Mouse (Mus musculus) hindbrain, embryonic 13.5 days (tissue): ENCODE results near the gene Arhgef28. TPM values are rescaled to one million over a fixed set of nuclear protein-coding genes. Genes with fewer than 3 reads are reported as not detected.
"Not testable (repeated sequence)": the region's sequence is repeated elsewhere in the genome, so short reads cannot be mapped to it uniquely, and the experiment has no call there.

Source experiments
- ATAC-seq: fragments of 200-750 bp; cut with Nextera tagmentation; 2 replicates; pipeline ENCODE4 v1.8.0; 2017; ENCODE audit warnings: moderate TSS enrichment; ENCODE audit not compliant: low FRiP score
- H3K27ac ChIP-seq: fragments of 300-500 bp; sonication (generic); 2 replicates; pipeline ENCODE4 v1.5.1; 2015; ENCODE audit warnings: inconsistent platforms, mild to moderate bottlenecking, moderate library complexity
- H3K27me3 ChIP-seq: fragments of 300-500 bp; sonication (generic); 2 replicates; pipeline ENCODE4 v1.6.1; 2015; ENCODE audit warnings: mild to moderate bottlenecking, inconsistent platforms
- H3K36me3 ChIP-seq: fragments of 300-500 bp; sonication (generic); 2 replicates; pipeline ENCODE4 v1.6.1; 2015; ENCODE audit warnings: mild to moderate bottlenecking, inconsistent platforms
- H3K4me1 ChIP-seq: fragments of 300-500 bp; sonication (generic); replicated peaks from 2 replicates; pipeline ENCODE4 v1.6.1; 2015; ENCODE audit warnings: inconsistent platforms
- H3K4me2 ChIP-seq: fragments of 300-500 bp; sonication (generic); 2 replicates; pipeline ENCODE4 v1.6.1; 2015; ENCODE audit warnings: inconsistent platforms, mild to moderate bottlenecking, moderate library complexity
- H3K4me3 ChIP-seq: fragments of 300-500 bp; sonication (generic); 2 replicates; pipeline ENCODE4 v1.5.1; 2015; ENCODE audit warnings: mild to moderate bottlenecking, inconsistent platforms
- H3K9ac ChIP-seq: fragments of 300-500 bp; sonication (generic); 2 replicates; pipeline ENCODE4 v1.6.1; 2015; ENCODE audit warnings: mild to moderate bottlenecking, inconsistent platforms
- H3K9me3 ChIP-seq: fragments of 300-500 bp; sonication (generic); 2 replicates; pipeline ENCODE4 v1.6.1; 2016; ENCODE audit warnings: inconsistent platforms
- WGBS: fragments of 180-500 bp; shearing (Covaris S2); methylation state at CpG from one replicate; pipeline ENCODE4 v1.1.7; 2015; 5-methylcytosine and 5-hydroxymethylcytosine counted together
- polyA plus RNA-seq: library from polyadenylated mRNA; unstranded; fragments of >200 nt; fragmentation: Nextera tagmentation; extraction: Ambion mirVana; gene quantifications from 2 replicates; pipeline ENCODE4 v1.2.1, GENCODE M21; 2015

Arhgef28 gene
- polyA plus RNA-seq, 1 experiment from 2014 or later: 15.9 TPM

GRCm38 (mm10) chr13:98037693-98038092 is 168.5 kb downstream of the Arhgef28 start:
- no peak overlapping the region for H3K27ac ChIP-seq
- no peak for ATAC-seq
- H3K4me1 ChIP-seq: no peaks in the 10 kb centered on the region
- no peaks in the 10 kb centered on the region for H3K36me3 ChIP-seq
- no peaks in the 10 kb centered on the region for H3K9me3 ChIP-seq
- no peaks in the 10 kb centered on the region for H3K27me3 ChIP-seq
- H3K9ac ChIP-seq: no peak overlapping the region
- H3K4me2 ChIP-seq: no peak overlapping the region
- no peak overlapping the region for H3K4me3 ChIP-seq

- no peak for ATAC-seq
Observed at GRCm38 (mm10) chr13:98031642-98031960, 174.6 kb downstream of the Arhgef28 start.

GRCm38 (mm10) chr13:98030959-98031641 is 175.1 kb downstream of the Arhgef28 start:
- 0 out of 2 replicates have a peak overlapping the region, but pooled peaks have one; percentile 35 for H3K9ac ChIP-seq
- 14% methylated on average over 16 of the region's 16 CpGs for WGBS

More at GRCm38 (mm10) chr13:98031642-98031960, 174.6 kb downstream of the Arhgef28 start:
- WGBS: 40% methylated on average over 5 of the region's 5 CpGs
- Histone ChIP-seq H3K9me3 (no peaks in the 10 kb centered on the region), H3K27ac (no peak overlapping the region), H3K4me2 (peak overlapping the region; percentile 45), H3K27me3 (no peaks in the 10 kb centered on the region), H3K36me3 (no peaks in the 10 kb centered on the region), H3K4me3 (peak overlapping the region; percentile 8; the same call in 1 of the 2 replicates), H3K9ac (0 out of 2 replicates have a peak overlapping the region, but pooled peaks have one; percentile 35), H3K4me1 (peaks cover 14% of the 10 kb centered on the region)

GRCm38 (mm10) chr13:98030041-98030440 is 176.2 kb downstream of the Arhgef28 start:
- H3K36me3 ChIP-seq: no peaks in the 10 kb centered on the region
- no peak overlapping the region for H3K4me2 ChIP-seq
- WGBS: 12% methylated on average over 5 of the region's 5 CpGs
- no peaks in the 10 kb centered on the region for H3K9me3 ChIP-seq
- H3K27ac ChIP-seq: no peak overlapping the region
- H3K4me3 ChIP-seq: no peak overlapping the region
- no peak for ATAC-seq
- H3K9ac ChIP-seq: no peak overlapping the region; the same call in 1 of the 2 replicates
- H3K4me1 ChIP-seq: peaks cover 14% of the 10 kb centered on the region
- H3K27me3 ChIP-seq: no peaks in the 10 kb centered on the region

More at GRCm38 (mm10) chr13:98030959-98031641, 175.1 kb downstream of the Arhgef28 start:
- ATAC-seq: peak; percentile 67
- H3K9me3 ChIP-seq: no peaks in the 10 kb centered on the region
- peak overlapping the region; percentile 8; the same call in 1 of the 2 replicates for H3K4me3 ChIP-seq
- H3K27me3 ChIP-seq: no peaks in the 10 kb centered on the region
- no peak overlapping the region for H3K27ac ChIP-seq
- peak overlapping the region; percentile 45 for H3K4me2 ChIP-seq
- H3K36me3 ChIP-seq: no peaks in the 10 kb centered on the region
- H3K4me1 ChIP-seq: peaks cover 14% of the 10 kb centered on the region

- H3K27ac ChIP-seq: 0 out of 2 replicates have a peak overlapping the region, but pooled peaks have one; percentile 12
- H3K4me1 ChIP-seq: peaks cover 14% of the 10 kb centered on the region
- 25% methylated on average over 6 of the region's 6 CpGs for WGBS
- H3K9me3 ChIP-seq: no peaks in the 10 kb centered on the region
- no peak overlapping the region for H3K9ac ChIP-seq
- no peak overlapping the region for H3K4me2 ChIP-seq
- ATAC-seq: peak; percentile 55; the same call in 1 of the 2 replicates
- no peak overlapping the region for H3K4me3 ChIP-seq
- no peaks in the 10 kb centered on the region for H3K36me3 ChIP-seq
- H3K27me3 ChIP-seq: no peaks in the 10 kb centered on the region
Observed at GRCm38 (mm10) chr13:98028711-98029250, 177.5 kb downstream of the Arhgef28 start.

- no peaks in the 10 kb centered on the region for H3K27me3 ChIP-seq
- H3K4me3 ChIP-seq: no peak overlapping the region
- 78% methylated on average over 12 of the region's 12 CpGs for WGBS
- no peak overlapping the region for H3K27ac ChIP-seq
- ATAC-seq: no peak
- no peak overlapping the region for H3K9ac ChIP-seq
- no peak overlapping the region for H3K4me2 ChIP-seq
- no peaks in the 10 kb centered on the region for H3K9me3 ChIP-seq
- H3K4me1 ChIP-seq: peaks cover 14% of the 10 kb centered on the region
- H3K36me3 ChIP-seq: no peaks in the 10 kb centered on the region
Observed at GRCm38 (mm10) chr13:98027641-98028204, 178.5 kb downstream of the Arhgef28 start.

GRCm38 (mm10) chr13:98027122-98027521 is 179.1 kb downstream of the Arhgef28 start:
- Histone ChIP-seq H3K27ac (no peak overlapping the region), H3K27me3 (no peaks in the 10 kb centered on the region), H3K4me1 (peaks cover 14% of the 10 kb centered on the region), H3K9ac (no peak overlapping the region), H3K36me3 (no peaks in the 10 kb centered on the region), H3K9me3 (no peaks in the 10 kb centered on the region), H3K4me2 (no peak overlapping the region), H3K4me3 (no peak overlapping the region)
- ATAC-seq: no peak
- WGBS: 84% methylated on average over 5 of the region's 5 CpGs

- no peaks in the 10 kb centered on the region for H3K9me3 ChIP-seq
- no peak overlapping the region for H3K4me3 ChIP-seq
- WGBS: 80% methylated on average over 26 of the region's 26 CpGs
- H3K27me3 ChIP-seq: no peaks in the 10 kb centered on the region
- no peak overlapping the region for H3K27ac ChIP-seq
- H3K9ac ChIP-seq: no peak overlapping the region
- H3K36me3 ChIP-seq: no peaks in the 10 kb centered on the region
- peaks cover 14% of the 10 kb centered on the region for H3K4me1 ChIP-seq
- ATAC-seq: no peak
- no peak overlapping the region for H3K4me2 ChIP-seq
Observed at GRCm38 (mm10) chr13:98025706-98026504, 180.3 kb downstream of the Arhgef28 start.

GRCm38 (mm10) chr13:98025162-98025561 is 181.1 kb downstream of the Arhgef28 start:
- Histone ChIP-seq H3K9ac (no peak overlapping the region), H3K4me1 (peaks cover 14% of the 10 kb centered on the region), H3K4me2 (no peak overlapping the region), H3K9me3 (no peaks in the 10 kb centered on the region), H3K27me3 (no peaks in the 10 kb centered on the region), H3K4me3 (no peak overlapping the region), H3K36me3 (no peaks in the 10 kb centered on the region), H3K27ac (no peak overlapping the region)
- ATAC-seq: no peak
- WGBS: 89% methylated on average over 7 of the region's 7 CpGs

GRCm38 (mm10) chr13:98024680-98025079 is 181.6 kb downstream of the Arhgef28 start:
- H3K9ac ChIP-seq: no peak overlapping the region
- no peak overlapping the region for H3K4me2 ChIP-seq
- H3K36me3 ChIP-seq: no peaks in the 10 kb centered on the region
- no peak overlapping the region for H3K27ac ChIP-seq
- no peaks in the 10 kb centered on the region for H3K27me3 ChIP-seq
- ATAC-seq: no peak
- no peaks in the 10 kb centered on the region for H3K9me3 ChIP-seq
- peaks cover 14% of the 10 kb centered on the region for H3K4me1 ChIP-seq
- no peak overlapping the region for H3K4me3 ChIP-seq
- WGBS: 92% methylated on average over 12 of the region's 12 CpGs

- H3K9me3 ChIP-seq: no peaks in the 10 kb centered on the region
Observed at GRCm38 (mm10) chr13:98021906-98022305, 184.3 kb downstream of the Arhgef28 start.

GRCm38 (mm10) chr13:98018837-98019236 is 187.4 kb downstream of the Arhgef28 start:
- WGBS: 97% methylated on average over 8 of the region's 8 CpGs
- ATAC-seq, H3K27ac ChIP-seq, H3K4me2 ChIP-seq, H3K4me3 ChIP-seq, H3K9me3 ChIP-seq, H3K9ac ChIP-seq, H3K36me3 ChIP-seq: not testable (repeated sequence)
- peaks cover 11% of the 10 kb centered on the region for H3K27me3 ChIP-seq
- peaks cover 24% of the 10 kb centered on the region for H3K4me1 ChIP-seq

More at GRCm38 (mm10) chr13:98021906-98022305, 184.3 kb downstream of the Arhgef28 start:
- 75% methylated on average over 4 of the region's 4 CpGs for WGBS
- Histone ChIP-seq H3K4me3 (no peak overlapping the region), H3K27me3 (0 out of 2 replicates have a peak, but pooled peaks cover 3% of the 10 kb centered on the region), H3K4me1 (peaks cover 4% of the 10 kb centered on the region), H3K36me3 (no peaks in the 10 kb centered on the region), H3K4me2 (no peak overlapping the region), H3K9ac (no peak overlapping the region), H3K27ac (no peak overlapping the region)
- ATAC-seq: no peak
